Mouse (Mus musculus): Measurements from ENCODE around the gene Adarb2.
A peak's percentile ranks its signal among the peaks of the same experiment; 100 is the strongest.
"Not testable (repeated sequence)": the region's sequence is repeated elsewhere in the genome, so short reads cannot be mapped to it uniquely, and the experiment has no call there.

The Adarb2 gene

GRCm38 (mm10) chr13:8590460-8590859, 387.8 kb downstream of the Adarb2 start:
- no peak for DNase-seq (ENCODE audit: low spot score)

- no peak for DNase-seq (ENCODE audit: low spot score)
Observed at GRCm38 (mm10) chr13:8596977-8597646, 394.4 kb downstream of the Adarb2 start.

- DNase-seq (ENCODE audit: low spot score) = no peak
Observed at GRCm38 (mm10) chr13:8597647-8598017, 395.0 kb downstream of the Adarb2 start.

GRCm38 (mm10) chr13:8605645-8606044, 403.0 kb downstream of the Adarb2 start:
- DNase-seq (ENCODE audit: low spot score) = no peak

GRCm38 (mm10) chr13:8608040-8608439, 405.4 kb downstream of the Adarb2 start:
- no peak for DNase-seq (ENCODE audit: low spot score)

GRCm38 (mm10) chr13:8608918-8609317, 406.3 kb downstream of the Adarb2 start:
- not testable (repeated sequence) for DNase-seq (ENCODE audit: low spot score)

- no peak for DNase-seq (ENCODE audit: low spot score)
Observed at GRCm38 (mm10) chr13:8610956-8611355, 408.3 kb downstream of the Adarb2 start.

- no peak for DNase-seq (ENCODE audit: low spot score)
Observed at GRCm38 (mm10) chr13:8612618-8613391, 410.1 kb downstream of the Adarb2 start.

GRCm38 (mm10) chr13:8616685-8617084, 414.0 kb downstream of the Adarb2 start:
- DNase-seq (ENCODE audit: low spot score) = no peak

GRCm38 (mm10) chr13:8622263-8622662, 419.6 kb downstream of the Adarb2 start:
- DNase-seq (ENCODE audit: low spot score) = no peak

- no peak for DNase-seq (ENCODE audit: low spot score)
Observed at GRCm38 (mm10) chr13:8629565-8629964, 426.9 kb downstream of the Adarb2 start.

GRCm38 (mm10) chr13:8631618-8632017, 429.0 kb downstream of the Adarb2 start:
- no peak for DNase-seq (ENCODE audit: low spot score)

- DNase-seq (ENCODE audit: low spot score) = no peak
Observed at GRCm38 (mm10) chr13:8632072-8632471, 429.4 kb downstream of the Adarb2 start.

- peak; percentile 5 for DNase-seq (ENCODE audit: low spot score)
Observed at GRCm38 (mm10) chr13:8633385-8634337, 431.0 kb downstream of the Adarb2 start.

- DNase-seq (ENCODE audit: low spot score) = peak; percentile 8
Observed at GRCm38 (mm10) chr13:8642084-8642483, 439.4 kb downstream of the Adarb2 start.

- DNase-seq (ENCODE audit: low spot score) = no peak
Observed at GRCm38 (mm10) chr13:8643920-8644319, 441.3 kb downstream of the Adarb2 start.

GRCm38 (mm10) chr13:8644805-8645679, 442.4 kb downstream of the Adarb2 start:
- DNase-seq (ENCODE audit: low spot score) = peak; percentile 27

- DNase-seq (ENCODE audit: low spot score) = no peak
Observed at GRCm38 (mm10) chr13:8649261-8649660, 446.6 kb downstream of the Adarb2 start.

GRCm38 (mm10) chr13:8664615-8665240, 462.1 kb downstream of the Adarb2 start:
- no peak for DNase-seq (ENCODE audit: low spot score)

GRCm38 (mm10) chr13:8677174-8677573, 474.5 kb downstream of the Adarb2 start:
- DNase-seq (ENCODE audit: low spot score) = no peak

Data from lung, postnatal 25 days (tissue).